Mouse (Mus musculus) right cerebral cortex, adult 2 months (tissue): ENCODE results near the gene Esd.

ENCODE experiments used
- DNase-seq, 2 experiments: peaks; one replicate each; pipeline ENCODE4 v3.0.0; 2021 to 2022; ENCODE audit warnings: low spot score in 2 of 2

Esd gene

GRCm38 (mm10) chr14:74732079-74732783 is at the start of gene Esd:
Esd (plus strand) TSS chr14:74732297.
- DNase-seq, result peak; percentile 79 to 84

GRCm38 (mm10) chr14:74684298-74684978 is 47.7 kb upstream of the Esd start:
- no peak for DNase-seq

- no peak for DNase-seq
Observed at GRCm38 (mm10) chr14:74691963-74692362, 40.1 kb upstream of the Esd start.

- DNase-seq, result no peak
Observed at GRCm38 (mm10) chr14:74696766-74697165, 35.3 kb upstream of the Esd start.

GRCm38 (mm10) chr14:74697432-74697831 is 34.7 kb upstream of the Esd start:
- DNase-seq, result no peak

- DNase-seq, result no peak
Observed at GRCm38 (mm10) chr14:74699241-74699640, 32.9 kb upstream of the Esd start.

- DNase-seq, result no peak
Observed at GRCm38 (mm10) chr14:74703930-74704329, 28.2 kb upstream of the Esd start.

GRCm38 (mm10) chr14:74709054-74709453 is 23.0 kb upstream of the Esd start:
- DNase-seq, result peak; percentile 36 to 66

GRCm38 (mm10) chr14:74723541-74723940 is 8.6 kb upstream of the Esd start:
- DNase-seq, result no peak

GRCm38 (mm10) chr14:74731221-74732078 is 647 bp upstream of the Esd start:
- no peak for DNase-seq

GRCm38 (mm10) chr14:74733397-74733796 is 1.3 kb downstream of the Esd start:
- no peak for DNase-seq

GRCm38 (mm10) chr14:74735471-74735870 is 3.4 kb downstream of the Esd start:
- DNase-seq, result no peak

- no peak for DNase-seq
Observed at GRCm38 (mm10) chr14:74736850-74737249, 4.8 kb downstream of the Esd start.

- peak; percentile 66 to 72 for DNase-seq
Observed at GRCm38 (mm10) chr14:74764191-74764918, 32.3 kb downstream of the Esd start.

GRCm38 (mm10) chr14:74767892-74768291 is 35.8 kb downstream of the Esd start:
- no peak for DNase-seq

- no peak for DNase-seq
Observed at GRCm38 (mm10) chr14:74774046-74774619, 42.0 kb downstream of the Esd start.

GRCm38 (mm10) chr14:74784243-74784934 is 52.3 kb downstream of the Esd start:
- no peak for DNase-seq

- DNase-seq, result no peak
Observed at GRCm38 (mm10) chr14:74787717-74788116, 55.6 kb downstream of the Esd start.

- DNase-seq, result no peak
Observed at GRCm38 (mm10) chr14:74788766-74789165, 56.7 kb downstream of the Esd start.

GRCm38 (mm10) chr14:74790535-74790934 is 58.4 kb downstream of the Esd start:
- DNase-seq, result no peak

- DNase-seq, result no peak
Observed at GRCm38 (mm10) chr14:74792793-74793192, 60.7 kb downstream of the Esd start.
